Mouse (Mus musculus): ENCODE data around the gene Pkig.
"Not testable (repeated sequence)": the region's sequence is repeated elsewhere in the genome, so short reads cannot be mapped to it uniquely, and the experiment has no call there.

Gene Pkig

DNA sequence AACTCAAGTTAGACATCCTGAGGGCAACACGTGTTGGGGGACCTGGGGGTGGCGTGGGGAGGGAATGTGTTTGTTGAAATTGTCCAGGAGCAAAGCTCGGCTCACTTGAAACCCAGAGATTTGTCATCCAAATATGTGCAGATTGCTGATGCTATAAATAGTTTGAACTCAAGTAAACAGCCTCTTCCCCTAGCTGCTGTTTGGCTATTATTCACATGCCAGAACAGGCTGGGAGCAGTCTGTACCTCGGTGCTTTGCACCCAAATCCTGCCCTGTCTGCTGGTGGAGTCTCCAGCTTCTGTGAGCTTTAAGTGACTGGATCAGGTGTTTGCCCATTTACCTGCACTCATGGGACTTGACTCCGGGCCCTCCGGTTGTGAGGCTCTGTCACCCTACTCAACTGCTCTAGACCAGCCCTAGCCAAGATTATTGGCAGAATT lies 27.6 kb downstream of the Pkig start:
- no peak for DNase-seq

DNA sequence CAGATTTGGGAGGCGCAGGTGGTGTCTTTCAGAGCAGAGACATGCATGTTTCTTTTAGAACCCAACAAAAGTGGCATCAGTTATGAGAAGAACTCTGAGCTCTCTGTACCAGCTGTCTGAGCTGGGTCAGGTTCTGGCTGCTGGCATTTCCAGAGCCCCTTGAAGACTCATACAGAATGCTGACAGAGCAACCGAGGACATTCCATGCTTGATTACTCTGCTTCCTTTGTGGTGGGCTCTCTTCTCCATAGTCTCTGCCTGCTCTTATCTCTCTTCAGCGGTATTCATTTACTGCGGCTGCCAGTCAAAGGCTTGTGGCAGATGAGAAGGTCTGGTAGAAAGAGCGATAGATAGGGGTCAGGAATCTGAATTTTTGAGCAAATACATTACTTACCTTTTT lies 28.0 kb downstream of the Pkig start:
- no peak for DNase-seq

DNA sequence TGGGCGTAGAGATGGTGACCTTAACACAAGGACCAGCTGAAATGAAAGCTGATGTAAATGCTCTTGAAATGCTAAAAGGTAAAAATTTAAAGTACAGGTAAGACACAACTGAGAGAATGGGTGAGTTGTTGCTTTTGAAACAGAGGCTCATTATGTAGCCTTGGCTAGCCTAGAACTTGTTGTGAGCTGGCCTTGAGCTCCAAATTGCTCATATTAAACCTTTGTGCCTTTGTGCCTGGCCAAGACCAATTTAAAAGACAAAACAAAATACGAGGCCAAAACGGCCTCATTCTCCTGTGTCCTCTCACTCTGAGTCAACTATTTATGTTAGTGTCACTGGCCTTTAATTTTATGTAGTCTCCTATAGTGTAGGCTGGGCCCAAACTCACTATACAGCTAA lies 28.7 kb downstream of the Pkig start:
- no peak for DNase-seq

DNA sequence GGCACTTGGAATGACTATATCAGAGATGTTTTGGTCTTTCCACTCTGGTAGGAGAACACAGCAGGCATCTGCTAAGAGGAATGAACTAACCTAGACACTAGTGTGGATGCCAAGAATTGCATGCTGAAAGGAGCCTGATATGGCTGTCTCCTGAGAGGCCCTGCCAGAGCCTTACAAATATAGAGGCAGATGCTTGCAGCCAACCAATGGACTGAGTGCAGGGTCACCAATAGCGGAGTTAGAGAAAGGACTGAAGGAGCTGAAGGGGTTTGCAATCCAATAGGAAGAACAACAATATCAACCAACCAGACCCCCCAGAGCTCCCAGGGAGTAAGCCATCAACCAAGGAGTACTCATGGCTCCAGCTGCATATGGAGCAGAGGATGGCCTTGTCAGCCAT lies 30.2 kb downstream of the Pkig start:
- DNase-seq = not testable (repeated sequence)

DNA sequence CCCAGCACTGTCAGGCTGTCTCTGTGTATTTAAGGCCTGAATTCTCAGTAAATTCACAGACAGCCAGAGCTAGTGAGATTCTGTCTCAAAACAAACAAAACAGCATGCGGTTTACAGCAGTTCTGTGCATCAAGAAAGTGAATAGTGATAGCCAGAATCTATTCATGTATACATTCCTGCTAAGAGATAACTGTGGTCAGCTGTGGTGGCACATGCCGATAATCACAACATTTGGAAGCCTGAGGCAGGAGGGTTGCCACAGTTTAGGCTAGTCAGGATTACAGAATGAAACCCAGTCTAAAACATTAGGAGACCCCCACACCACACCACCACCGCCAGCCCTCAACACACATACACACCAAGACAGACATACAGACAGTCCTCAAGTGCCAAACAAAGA lies 31.6 kb downstream of the Pkig start:
- DNase-seq = peak; percentile 42

DNA sequence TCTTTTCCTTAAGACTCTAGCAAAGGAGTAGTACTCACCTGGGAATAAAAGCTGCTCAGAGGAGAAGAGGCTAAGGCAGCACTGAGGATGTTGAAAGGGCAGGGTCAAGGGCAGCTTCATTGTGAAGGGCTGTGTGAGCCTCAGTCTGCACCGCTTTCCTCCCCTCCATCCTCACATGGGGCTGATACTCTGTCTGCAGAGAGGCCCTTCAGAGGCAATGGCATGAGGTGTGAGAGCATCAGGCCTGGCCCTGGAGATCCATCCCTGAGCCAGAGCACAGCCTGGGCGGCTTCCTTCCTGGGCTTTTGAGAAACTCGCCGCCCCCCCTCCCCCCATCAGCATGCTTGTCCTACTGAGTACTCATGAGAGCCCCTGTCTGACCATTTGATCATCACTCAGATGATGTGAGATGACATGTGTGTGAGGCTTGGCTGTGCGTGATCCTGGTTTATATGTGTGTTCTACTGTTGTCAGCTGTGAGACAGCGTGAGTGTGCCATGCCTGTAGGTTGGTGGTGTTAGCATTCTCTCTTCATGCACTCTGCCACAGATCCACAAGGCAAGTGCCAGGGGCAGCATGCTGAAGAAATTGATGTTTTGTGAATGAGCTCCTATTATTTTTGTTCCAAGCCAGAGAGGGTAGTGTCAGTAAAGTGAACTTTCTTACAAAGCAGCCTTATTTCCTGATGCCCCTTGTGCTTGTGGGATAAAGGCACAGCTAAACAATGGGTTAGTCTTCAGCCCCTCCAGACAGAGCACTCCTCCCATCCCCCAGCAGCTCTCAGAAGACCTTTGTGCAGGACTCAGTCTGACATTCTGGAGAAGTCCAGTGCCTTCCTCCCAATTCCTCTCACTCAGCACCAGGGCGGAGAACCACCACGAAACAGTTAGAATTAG lies 32.5 kb downstream of the Pkig start:
- no peak for DNase-seq

DNA sequence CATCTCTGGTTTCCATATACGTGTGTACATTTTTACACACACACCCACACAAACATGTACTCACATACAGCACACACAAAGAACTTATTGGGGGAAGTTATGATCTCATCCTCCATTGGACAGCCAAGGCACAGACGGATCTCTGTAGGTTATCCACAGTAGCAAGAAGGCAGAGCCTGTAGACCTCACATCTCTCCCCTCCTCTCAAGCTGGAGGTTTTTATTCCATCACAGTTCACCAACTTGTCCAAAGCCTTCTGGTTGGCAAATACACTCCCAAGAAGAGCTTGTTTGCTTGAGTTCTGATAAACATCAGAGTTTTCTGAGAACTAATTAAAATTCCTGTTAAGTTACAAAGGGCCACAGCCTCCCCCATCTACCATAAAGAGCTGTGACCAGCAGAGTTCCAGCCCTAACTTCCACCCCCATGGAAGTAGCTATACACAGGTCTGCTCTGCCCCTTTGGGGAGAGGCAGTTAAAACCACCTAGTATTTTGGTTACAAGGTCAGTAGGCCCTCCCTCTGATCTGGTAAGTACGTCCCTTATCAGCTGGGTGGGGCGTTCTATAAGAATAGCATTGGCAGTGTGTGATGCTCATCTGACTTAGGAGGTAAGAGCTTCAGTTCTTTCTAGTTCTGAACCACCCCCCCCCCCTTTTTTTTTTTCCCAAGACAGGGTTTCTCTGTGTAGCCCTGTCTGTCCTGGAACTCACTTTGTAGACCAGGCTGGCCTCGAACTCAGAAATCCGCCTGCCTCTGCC lies 33.8 kb downstream of the Pkig start:
- DNase-seq = peak; percentile 49

DNA sequence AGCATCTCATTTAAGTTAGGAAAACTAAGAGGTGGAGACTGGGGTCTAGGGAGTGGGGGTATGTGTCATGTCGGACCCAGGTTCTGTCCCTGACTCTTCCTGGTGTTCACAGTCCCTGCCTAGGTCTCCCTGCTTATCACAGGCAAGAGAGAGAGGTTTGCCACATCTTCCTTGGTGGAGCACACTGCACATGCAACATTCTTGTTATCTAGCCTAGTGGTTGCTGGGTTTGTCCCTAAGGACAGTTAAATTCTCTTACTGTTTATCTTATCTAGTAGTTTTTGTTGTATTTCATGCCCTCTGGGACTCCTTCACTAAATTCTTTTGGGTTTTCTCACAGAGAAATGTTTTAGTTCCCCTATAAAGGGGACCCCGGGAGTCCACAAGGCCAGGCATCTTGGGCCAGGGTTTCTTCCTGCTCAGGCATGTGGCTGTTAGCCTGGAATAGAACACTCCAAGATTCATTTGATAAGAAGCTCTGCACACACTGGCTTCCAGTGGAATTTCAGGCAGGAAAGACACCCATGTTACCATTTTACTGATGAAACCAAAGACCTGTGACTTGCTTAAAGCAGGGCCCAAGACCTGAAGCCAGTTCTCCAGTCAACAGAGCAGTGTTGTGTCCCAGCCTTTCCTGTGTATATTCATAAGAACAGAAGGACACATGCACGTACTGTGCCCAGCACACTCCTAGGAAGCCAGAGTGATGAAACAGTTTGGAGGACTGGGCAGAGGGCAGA lies 34.9 kb downstream of the Pkig start:
- peak; percentile 43 for DNase-seq

DNA sequence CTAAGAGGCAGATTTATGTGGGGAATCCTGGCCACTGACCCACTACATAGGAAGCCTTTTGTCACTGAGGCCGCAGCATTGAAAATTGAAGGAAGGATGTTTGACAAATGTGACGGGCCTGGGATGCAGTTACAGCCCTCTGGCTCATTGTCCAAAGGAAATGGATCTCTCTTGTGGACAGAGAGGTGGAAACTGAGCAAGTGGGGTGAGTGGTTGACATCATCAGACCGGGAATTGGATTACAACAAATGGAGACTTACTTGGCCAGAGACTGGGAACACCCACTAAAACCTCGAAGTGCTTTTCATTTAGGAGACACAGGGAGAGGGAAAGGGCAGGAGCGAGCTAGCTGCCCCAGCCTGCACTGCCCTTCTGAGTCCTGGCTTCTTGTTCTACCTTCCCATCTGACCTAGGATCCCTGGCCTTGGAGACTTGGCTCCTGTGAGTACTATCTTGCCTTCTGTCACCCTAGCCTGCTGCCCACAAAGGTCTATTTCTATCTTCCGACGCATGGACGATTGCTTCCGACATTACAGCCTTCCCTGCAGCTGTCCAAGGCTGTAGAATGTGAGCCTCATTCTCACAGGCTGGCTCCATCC lies 35.6 kb downstream of the Pkig start:
- DNase-seq = no peak

DNA sequence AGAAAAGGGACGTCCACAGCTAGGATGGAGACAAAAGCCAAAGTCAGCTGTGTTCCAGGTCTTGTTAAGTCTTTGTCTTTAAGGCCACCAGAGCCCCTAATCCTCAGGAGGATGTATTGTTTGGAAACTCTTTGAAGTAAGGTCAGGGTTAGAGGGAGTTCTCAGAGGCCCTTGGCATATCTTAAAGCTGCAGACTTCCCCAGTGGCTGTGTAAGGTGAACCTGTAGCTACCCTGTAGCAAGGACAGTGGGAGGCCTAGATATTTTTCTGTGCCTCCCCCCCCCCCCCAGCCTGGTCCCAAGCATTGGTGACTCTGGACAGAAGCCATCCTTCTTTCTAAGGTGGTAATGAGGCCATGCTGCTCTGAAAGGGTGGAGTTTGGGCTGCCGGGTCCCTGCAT lies 38.6 kb downstream of the Pkig start:
- DNase-seq = peak; percentile 35

DNA sequence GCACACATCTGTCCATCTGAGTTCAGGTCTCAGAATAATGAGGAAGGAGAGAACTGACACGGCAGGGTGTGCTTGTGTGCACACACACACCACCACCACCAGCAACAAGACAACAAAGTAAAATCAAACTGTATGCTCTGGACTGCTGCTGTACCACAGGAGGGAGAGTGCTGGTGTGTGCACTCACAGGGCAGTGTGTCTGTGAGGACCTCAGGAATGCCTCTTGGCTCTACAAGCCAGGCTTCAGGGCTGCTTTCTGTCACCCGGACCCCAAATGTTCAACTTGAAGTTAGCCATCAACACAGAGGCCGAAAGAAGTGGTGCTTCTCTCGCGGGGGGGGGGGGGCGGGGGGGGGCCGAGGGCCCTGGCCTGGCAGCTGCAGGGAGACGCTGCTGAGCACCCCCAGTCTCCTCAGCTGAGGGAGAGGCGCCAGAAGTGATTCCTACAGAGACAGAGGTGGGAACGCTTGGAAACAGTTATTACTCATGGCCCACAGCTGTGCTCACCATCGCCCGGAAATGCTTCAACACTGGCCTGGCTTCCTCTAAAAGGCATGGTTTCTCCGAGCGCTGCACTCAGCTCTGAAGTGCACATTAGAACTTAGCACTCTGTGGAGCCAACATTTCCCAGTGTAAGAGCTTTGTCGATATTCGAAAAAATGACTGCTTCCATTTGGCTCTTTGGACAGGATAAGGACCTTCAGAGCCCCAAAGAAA lies 39.7 kb downstream of the Pkig start:
- no peak for DNase-seq

DNA sequence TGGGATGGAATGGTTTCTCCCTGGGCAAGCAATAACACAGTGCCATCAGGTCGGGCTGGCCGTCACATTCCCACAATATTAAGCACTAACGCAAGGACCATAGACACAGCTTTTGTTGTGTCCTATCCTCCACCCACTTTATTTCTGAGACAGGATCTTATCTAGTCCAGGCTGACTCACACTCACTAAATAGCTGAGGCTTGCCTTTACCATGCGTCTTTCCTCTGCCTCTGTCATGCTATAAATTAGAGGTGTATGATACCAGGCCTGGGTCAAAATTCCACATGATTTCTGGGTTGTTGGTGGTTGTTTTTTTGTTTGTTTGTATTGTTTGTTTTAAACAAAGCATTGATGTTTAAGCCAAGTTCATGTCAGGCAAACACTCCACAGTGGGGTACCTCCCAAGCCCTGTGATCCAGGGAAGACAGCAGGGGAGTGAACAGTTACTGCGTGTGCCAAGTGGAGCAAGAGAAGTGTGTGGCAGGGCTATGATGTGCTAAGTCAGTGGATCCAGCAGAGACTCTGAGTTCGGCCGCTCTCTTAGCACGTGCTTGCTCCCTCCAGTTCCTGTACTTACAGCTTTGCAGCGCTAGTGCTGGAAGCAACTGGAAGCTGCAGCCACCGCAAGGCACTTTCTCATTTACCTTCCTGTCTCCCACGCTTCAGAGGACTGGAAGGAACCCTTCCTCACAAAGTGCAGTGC lies 41.0 kb downstream of the Pkig start:
- no peak for DNase-seq

DNA sequence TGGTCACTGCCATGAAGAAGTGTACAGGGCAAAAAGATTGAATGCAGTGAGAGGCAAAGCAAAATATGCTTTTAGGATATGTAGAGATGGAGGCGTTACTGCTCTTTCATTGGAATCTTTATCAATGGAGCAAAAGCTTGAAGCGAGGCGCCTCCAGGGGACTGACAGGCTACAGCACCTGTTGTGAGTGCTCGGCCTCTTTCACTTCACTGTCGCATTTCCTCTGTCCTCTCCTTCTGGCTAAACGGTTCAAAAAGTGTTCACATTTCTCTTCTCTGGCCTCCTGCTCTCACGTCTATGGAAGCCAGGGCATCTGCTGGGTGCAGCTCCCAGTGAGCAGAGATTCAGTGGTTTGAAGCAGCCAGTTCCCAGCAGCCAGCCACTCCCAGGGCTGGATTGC lies 44.2 kb downstream of the Pkig start:
- no peak for DNase-seq

DNA sequence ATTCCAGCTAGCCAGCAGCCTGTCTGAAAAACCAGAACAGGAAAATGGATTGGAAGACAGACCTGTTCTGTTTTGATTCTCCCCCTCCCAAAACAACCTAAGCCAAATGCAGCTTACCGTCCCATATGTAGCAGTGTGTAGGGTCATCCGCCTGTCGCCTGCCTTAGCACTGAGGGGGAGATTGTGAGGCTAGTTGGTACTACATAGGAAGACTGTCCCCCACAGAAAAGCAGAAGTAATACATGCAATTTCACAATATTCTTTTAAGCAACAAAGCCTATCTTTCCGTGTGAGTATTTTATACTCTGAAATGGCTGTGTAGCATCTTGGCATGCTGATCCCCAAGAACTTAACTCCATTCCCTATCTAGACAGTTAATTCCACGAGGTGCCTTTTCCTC lies 44.7 kb downstream of the Pkig start:
- DNase-seq = no peak

DNA sequence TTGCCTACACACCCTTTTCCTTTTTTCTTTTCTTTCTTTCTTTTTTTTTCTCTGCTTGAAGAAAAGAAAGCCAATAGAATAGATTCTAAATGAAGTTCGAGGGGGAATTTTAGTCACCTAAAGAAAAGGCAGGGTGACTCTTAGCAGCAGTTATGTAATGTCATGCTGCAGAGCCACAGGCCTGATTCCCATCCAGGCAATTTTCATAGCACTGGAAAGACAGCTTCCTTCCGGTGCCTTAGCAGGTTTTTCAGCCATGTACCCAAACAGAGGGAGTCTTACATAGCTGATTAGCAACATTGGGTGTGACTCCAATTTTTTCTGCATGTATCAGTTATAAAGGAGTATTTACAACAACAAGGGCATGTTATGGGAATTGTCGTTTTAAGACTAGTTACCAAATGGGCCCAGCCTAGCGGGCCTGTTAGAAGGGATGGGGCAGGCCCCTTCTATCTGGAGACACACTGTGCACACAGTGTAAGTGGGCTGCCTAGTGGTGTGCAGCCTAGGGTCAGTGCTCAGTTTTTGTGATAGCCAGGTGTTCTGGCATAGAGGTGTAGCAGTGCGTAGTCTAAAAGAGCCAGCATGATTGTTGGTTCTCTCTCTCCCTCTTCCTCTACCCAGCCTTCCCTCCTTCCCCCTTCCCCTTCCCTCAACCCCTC lies 45.5 kb downstream of the Pkig start:
- no peak for DNase-seq

DNA sequence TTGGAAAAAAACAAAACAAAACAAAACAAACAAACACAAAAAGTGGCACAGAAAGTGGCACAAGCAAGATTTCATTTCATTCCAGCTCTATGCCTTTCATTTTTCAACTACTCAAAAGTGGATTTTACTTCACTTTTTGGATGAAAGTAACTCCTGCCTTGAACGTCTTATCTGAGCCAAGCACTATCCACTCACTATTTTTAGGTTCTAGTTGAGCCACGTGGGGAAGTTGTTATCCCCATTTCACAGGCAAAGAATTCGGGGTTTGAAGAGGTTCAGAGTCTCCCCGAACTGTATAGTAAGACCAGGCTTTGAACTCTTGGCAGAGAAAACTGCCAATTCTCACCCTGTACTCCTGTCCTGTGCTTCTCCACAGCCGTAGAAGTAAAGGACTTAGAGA lies 50.1 kb downstream of the Pkig start:
- no peak for DNase-seq

DNA sequence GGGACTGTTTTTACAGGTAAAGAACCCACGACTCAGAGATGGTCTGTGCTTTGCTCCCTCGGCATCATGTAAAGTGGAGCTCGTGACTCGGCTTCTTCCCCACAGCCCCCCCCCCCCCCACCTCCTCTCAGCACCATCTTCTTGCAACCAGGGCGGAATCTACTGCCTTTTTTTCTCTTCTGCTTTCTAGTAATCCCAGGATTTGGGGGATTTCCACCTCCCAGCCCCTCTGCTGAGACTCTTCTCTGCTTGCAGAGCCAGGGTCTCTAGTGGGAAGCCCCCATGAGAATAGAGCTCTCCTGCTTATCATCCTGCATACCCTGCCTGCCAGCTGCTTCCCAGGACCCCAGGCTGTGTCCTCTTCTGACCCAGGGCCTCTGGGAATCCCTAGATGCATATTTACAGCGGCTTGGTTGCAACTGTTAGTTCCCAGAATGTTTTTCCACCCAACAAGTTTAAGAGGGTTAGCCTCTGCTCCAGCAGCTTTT lies 50.6 kb downstream of the Pkig start:
- no peak for DNase-seq

DNA sequence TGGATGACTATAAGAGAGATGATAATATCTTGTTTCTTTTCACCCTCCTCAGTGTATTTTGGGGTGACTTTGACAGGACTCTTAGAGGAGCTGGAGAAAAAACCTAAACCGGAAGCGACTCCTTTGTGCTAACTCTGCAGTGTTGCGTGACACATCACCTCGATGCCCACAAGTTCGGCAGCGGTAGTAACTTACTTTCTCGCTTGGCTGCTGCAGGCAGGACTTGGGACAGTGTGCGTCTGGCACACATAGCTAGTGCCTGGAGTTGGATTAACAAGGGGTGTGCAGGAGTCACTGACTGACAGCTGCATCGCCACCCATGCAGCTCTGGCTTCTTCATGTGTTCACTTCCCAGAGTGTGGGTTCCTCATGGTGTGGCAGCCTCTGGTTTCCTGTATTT lies 51.8 kb downstream of the Pkig start:
- no peak for DNase-seq

DNA sequence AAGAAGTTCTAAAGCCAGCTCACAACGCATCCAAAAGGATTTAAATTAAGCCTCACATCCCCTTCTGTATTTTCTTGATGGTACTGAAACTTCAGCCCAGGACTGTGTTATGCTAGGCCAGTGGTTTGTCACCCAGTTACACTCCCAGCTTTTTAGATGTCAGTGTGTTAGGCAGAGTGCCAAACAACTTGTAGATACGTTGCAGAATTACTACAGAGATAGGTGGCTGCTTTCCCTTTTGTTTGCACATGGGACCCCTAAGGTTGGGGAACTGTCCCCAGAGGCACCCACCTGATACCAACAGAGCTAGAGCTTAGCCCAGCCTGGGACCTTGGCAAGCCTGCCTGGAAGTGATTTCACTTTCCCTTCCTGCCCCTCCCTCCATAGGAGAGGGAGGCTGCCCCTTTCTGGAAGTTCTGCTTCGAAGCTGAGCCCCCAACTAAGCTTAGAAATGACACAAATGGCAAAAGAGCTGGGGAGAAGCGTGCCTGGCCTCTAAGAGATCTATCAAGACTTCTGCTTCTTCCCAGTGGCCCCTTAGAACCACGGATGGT lies 52.5 kb downstream of the Pkig start:
- no peak for DNase-seq

DNA sequence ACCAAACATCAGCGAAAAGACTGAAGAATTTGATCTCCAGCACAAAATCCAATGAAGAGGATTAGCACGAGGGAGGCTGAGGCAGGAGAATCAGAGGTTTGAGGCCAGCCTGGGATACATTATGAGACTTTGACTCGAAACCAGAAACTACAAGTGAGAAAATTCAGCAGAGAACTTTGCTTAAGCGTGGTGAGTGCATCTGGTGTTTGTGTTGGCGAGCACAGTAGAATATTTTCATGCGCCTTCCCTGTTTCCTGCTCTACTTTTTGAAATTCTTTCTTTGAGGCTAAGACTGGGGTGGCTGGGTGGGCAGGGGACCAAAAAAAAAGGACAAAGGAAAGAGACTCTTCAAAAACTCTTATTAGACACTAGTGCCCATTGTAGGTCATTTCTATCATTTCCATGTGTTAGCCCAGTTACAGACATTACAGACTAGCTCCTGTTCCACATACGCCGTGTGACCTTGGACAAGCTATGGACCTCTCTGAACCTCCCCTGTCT lies 53.2 kb downstream of the Pkig start:
- DNase-seq = no peak
